Mouse (Mus musculus) c-Kit-negative CD71-positive TER-119-positive erythroid progenitor cells, embryonic 14.5 days (primary cell): ENCODE measurements around the gene Ggt1.
"Not testable (repeated sequence)": the region's sequence is repeated elsewhere in the genome, so short reads cannot be mapped to it uniquely, and the experiment has no call there.

Source experiments
- DNase-seq: peaks from one replicate; pipeline ENCODE4 v3.0.0-alpha.2; 2013; ENCODE audit warnings: low read depth, low spot score

Ggt1 gene

DNA sequence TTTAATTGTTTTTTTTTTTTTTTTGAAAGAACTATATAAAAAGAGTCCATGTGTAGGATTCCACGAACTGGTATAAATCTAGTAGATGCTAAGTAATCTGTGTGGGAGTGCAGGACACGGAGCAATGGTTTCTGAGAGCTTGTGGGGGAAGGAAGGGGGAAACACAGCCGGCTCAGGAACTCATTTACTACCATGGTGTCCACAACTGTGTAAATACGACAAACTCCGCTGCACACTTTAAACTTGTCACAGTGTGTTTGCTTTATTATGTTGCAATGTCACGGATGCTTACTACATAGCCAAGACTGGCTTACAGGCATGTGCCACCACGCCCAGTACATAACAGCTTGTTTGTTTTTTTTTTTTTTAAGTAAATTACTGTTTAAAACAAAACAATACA is 11.5 kb upstream of the Ggt1 start:
- DNase-seq = no peak

- no peak for DNase-seq
Measured at GRCm38 (mm10) chr10:75551175-75551574, 10.2 kb upstream of the Ggt1 start.

DNA sequence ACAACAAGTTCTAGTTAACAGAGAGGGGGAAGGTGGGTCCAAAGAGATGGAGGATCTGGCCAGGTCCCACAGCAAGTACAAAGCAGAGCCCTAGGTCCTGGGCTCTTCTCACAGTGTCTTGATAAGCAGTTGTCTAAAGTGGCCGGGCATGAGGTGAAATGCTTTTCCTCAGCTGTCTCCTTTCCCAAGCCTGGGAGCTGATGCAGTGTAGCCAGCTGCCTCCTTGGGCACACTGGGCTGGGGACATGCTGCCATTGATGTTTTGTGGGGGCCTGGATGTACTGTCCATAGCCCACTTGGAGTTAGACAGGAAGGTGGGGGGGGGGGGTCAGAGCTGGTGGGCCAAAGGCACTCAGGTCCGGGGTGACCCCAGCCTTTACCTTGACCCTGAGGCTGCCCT is 9.3 kb upstream of the Ggt1 start:
- no peak for DNase-seq

DNA sequence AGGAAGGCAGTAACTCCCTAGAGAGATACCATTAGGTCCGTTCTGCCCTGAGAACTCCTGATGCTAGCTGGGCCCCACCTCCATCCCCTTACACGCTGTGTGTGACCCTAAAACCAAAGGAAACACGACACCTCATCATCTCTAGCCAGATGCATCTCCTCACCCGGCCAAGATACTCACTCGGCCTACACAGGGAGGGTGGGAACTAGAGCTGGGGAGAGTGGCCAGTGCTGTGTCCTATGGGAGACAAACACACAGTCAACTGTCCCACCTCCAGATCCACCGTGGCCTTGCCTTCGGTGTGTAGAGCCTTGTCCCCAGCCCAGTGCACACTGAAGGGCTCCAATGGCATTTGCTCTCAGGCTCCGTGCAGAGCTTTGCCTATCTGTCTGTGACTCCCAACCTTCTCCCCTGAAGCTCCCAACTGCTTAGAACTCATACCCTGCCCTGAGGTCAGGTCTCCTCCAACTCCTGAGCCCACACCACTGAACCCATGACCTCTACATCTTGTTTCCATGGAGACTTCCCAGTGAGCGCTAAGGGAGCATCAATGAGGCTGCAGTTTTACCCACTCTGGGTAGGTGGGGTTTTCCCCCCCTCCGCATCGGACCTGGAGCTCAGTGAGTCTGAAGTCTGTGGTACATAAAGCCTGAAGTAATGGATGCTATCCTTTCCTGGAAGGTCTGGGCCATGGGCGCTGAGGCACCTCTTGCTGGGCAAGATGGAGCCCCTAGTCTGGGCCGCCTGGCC is 8.5 kb upstream of the Ggt1 start:
- DNase-seq = no peak

DNA sequence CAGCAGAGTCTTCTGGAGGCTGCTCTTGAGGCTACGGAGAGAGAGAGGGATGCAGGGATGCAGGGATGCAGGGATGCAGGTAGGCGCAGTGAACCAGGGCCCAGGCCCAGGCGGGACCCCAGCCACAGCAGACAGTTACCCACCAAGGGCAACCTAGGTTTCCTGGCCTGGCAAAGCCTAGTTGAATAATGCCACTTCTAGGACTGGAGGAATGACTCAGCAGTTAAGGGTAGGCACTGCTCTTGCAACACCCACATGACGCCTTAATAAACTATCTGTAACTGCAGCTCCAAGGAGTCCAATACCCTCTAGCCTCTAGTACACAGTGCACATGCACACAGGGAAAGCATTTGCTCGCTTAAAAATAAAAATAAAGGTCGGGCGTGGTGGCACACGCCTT is 7.3 kb upstream of the Ggt1 start:
- DNase-seq = peak; percentile 4

GRCm38 (mm10) chr10:75555557-75555956 is 5.8 kb upstream of the Ggt1 start:
- no peak for DNase-seq

DNA sequence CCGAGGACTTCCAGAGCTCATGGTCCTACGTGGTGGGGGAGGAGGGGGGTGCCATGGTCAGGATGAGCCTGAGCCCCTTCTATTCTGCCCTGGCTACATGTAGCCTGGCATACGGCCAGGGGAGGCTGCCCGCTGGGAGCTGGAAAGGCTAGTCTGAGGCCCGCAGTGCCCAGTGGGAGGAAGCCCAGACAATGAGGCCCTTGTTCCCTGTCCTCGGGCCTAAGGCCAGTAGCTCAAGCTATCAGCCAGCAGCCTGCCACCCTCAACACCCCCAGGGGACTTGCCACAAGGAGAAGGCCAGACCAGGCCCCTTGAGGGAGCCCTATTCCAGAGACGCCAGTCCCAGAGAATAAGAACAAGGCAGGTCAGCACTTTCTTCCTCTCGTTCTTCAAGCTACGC is 5.4 kb upstream of the Ggt1 start:
- no peak for DNase-seq

DNA sequence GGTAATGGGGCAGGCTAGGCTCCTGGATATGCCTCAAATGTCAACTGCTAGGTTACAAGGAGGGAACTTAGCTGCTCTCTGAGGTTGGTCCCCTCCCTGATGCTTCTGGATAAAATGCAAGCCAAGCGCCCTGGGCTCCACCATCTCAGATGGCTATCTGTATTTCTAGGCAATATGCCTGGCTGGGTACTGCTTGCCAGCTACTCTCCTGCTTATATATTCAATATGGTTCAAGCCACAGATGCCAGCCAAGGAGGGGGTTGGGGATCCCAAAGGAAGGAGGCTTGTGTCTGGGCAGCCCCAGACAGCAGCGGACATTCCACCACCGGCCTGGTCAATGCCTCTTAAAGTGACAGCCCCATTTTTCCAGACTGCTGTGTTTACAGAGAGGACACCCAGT is 2.9 kb upstream of the Ggt1 start:
- DNase-seq = no peak

DNA sequence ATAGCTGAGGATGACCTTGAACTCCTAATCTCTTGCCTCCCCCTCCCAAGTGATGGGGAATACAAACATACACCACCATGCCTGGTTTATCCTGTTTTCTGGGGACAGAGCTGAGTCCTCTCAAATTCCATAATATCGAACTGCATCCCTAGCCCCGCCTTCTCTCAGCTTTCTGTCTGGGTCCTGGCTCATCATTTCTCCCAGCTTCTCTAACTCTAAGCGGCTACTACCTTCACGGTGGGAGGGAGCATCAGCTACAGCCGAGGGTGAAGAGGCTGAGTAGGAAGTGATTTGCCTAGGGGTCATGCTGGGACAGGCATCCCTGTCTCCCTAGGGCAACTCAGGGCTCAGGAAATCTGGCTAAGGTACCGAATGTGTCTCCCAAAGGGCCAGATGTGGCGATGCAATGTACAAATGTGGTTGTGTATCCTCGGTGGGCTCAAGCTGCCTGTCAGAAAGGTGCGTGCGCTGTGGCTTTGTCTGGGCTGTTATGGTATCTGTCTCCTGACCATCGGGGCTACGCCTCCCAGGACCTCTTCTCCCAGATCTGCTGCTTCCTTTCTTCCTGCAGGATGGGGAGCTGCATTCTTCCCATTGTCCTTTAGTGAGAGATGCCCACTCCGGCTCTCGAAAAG is 2.2 kb upstream of the Ggt1 start:
- no peak for DNase-seq

GRCm38 (mm10) chr10:75559676-75560548 is 1.5 kb upstream of the Ggt1 start, which contains the start of gene Lrrc75b:
Gene Lrrc75b, minus strand, starts transcription at chr10:75560330.
- no peak for DNase-seq

- DNase-seq = no peak
Measured at GRCm38 (mm10) chr10:75560549-75560899, 880 bp upstream of the Ggt1 start.

DNA sequence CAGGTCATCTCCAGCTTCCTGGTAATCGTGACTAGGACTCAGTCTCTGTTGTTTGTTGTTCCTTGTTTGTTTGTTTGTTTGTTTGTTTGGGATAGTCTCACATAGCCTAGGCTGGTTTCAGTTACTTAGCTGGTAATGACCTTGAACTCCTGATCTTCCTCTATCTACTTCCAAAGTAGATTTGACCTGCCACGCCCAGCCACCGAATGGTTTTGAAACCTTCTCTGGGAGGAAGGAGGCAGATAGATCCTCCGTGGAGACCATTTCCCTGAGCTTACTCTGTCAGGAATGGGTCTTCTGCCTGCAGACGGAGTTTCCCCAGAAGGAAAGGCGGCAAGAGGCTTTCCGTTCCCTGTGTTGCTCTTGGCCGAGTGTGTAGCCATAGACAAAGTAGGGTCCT is 1.2 kb downstream of the Ggt1 start:
- no peak for DNase-seq

- no peak for DNase-seq
Measured at GRCm38 (mm10) chr10:75564687-75565265, 3.4 kb downstream of the Ggt1 start.

DNA sequence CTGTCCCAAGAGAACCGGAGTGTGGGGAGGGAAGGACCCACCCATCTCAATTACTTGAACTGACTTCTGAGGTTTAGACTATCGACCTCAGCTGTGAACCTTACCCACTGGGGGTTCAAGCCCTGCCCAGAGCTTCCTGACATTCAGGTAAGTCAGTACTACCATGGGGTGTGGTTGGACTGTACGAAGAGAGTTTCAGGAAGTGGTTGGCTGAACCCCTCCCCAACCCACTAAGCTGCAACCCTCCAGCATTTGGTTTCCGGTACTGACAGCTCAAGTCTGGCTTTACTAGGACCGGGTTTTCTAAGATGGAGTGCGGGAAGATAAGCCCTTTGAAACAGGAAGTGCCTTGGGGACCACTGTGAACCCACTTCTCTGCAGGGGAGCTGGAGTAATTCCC is 4.0 kb downstream of the Ggt1 start:
- DNase-seq = no peak

DNA sequence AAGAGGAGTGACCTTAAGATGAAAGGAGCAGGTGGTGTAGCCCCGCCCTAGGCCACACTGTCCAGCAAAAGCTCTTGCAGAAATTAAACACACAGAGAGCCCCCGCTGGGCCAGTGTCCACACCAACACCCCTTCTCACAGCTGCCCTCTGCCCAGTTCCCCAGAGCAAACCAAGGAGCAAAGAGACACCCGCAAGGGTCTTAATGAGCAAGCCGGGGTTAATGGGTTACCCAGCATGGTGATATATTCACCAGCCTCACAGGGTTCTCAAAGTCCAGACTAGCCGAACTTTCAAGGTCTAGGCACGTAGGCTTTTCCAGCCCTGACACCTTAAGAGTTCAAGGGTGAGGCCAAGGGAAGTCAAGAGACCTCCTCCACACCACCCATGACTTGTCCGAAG is 4.5 kb downstream of the Ggt1 start:
- DNase-seq = no peak

- DNase-seq = no peak
Measured at GRCm38 (mm10) chr10:75566321-75566720, 4.9 kb downstream of the Ggt1 start.

- not testable (repeated sequence) for DNase-seq
Measured at GRCm38 (mm10) chr10:75566765-75567164, 5.4 kb downstream of the Ggt1 start.

DNA sequence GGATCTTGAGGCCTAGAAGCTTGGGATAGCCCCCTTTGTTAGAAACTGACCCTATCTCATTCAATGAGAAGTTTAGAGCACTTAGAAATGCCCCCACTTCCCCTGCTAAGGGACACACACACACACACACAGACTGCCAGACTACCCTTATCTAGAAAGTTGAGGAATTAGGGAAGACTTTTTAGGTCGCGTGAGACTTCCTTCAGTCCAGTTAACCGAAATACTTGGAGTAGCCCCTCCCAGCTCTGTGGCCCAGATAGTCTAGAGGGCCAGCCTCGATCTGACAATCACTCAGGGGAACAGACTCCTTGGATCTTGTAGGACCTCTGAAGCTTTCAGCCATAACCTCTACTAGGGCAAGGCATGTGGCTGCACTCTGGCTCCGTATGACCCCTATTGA is 6.6 kb downstream of the Ggt1 start:
- no peak for DNase-seq

DNA sequence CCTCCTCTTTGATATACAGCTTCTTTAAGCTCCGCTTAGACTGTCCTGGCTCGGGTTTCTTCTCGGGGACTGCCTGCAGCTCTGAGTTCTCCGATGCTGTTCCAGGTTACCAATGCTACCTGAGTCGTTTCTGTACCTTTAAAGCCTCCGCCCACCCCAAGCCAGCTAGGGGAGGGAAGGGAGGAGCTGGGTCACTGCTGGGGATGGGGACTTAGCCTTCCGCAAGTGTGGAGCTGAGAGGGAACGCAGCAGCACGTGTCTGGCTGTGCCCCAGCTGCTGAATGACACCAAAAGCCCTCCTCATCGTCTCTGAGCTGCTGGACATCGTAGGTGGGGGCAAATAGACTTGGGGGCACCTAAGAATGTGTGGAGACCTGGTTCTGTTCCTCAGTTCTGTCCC is 7.0 kb downstream of the Ggt1 start:
- no peak for DNase-seq

- DNase-seq = no peak
Measured at GRCm38 (mm10) chr10:75568851-75569250, 7.4 kb downstream of the Ggt1 start.

DNA sequence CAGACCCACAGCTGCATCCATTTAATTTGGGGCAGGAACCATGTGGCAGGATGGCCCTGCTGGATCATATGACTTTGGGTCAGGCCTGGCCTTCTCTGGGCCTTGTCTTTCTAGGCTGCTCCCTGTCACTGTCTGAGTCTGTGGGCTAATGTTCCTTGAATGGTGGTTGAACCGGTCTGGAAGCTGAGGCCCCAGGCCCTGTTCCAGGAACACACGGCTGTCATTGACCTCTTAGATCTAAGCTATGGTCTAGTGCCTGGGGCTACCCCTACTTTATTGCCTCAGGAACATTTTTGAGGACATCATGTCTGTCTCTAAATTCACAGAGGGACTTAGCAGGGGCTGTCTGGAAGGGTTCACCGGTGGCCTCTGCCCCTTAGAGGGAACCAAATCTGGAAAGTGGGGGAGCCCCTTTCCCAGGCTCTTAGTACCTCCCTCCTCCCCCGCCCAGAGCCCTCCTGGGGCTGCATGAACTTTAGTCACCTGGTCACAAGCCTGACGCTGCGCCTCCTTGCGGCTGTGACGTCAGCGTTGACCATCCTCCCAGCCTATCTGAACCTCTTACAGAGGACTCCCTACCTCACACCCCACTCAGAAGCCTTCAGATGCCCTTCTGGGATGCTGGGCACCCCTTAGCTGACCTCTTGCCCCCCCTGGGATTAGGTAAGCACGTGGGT is 9.7 kb downstream of the Ggt1 start:
- DNase-seq = no peak

GRCm38 (mm10) chr10:75571937-75572336 is 10.5 kb downstream of the Ggt1 start:
- no peak for DNase-seq
